Mouse (Mus musculus): ENCODE data around the gene Anapc11.

The Anapc11 gene

GRCm38 (mm10) chr11:120647047-120647830, 49.0 kb downstream of the Anapc11 start:
- ATAC-seq (ENCODE audit: insufficient number of reproducible peaks, low FRiP score, low TSS enrichment) = no peak

GRCm38 (mm10) chr11:120648001-120648476, 49.8 kb downstream of the Anapc11 start, which contains the start of gene Myadml2:
Myadml2 (minus strand) TSS chr11:120648158.
- no peak for ATAC-seq (ENCODE audit: insufficient number of reproducible peaks, low FRiP score, low TSS enrichment)

- no peak for ATAC-seq (ENCODE audit: insufficient number of reproducible peaks, low FRiP score, low TSS enrichment)
These were observed 53.7 kb downstream of the Anapc11 start for GRCm38 (mm10) chr11:120651872-120652271.

- ATAC-seq (ENCODE audit: insufficient number of reproducible peaks, low FRiP score, low TSS enrichment) = no peak
These were observed 56.5 kb downstream of the Anapc11 start for GRCm38 (mm10) chr11:120654741-120655140.

GRCm38 (mm10) chr11:120657301-120657700, 59.1 kb downstream of the Anapc11 start:
- no peak for ATAC-seq (ENCODE audit: insufficient number of reproducible peaks, low FRiP score, low TSS enrichment)
